Mouse (Mus musculus): Measurements from ENCODE around the gene Mettl1. TPM values are rescaled to one million over a fixed set of nuclear protein-coding genes. Genes with fewer than 3 reads are reported as not detected.
"Not testable (repeated sequence)": the region's sequence is repeated elsewhere in the genome, so short reads cannot be mapped to it uniquely, and the experiment has no call there.

Gene Mettl1
- total RNA-seq, 2 experiments from 2014 or later = 20.5 to 23.2 TPM

- DNase-seq (ENCODE audit: low spot score in 2 of 2) = no peak
Observed at GRCm38 (mm10) chr10:127066519-127067018, 25.4 kb downstream of the Mettl1 start.

DNA sequence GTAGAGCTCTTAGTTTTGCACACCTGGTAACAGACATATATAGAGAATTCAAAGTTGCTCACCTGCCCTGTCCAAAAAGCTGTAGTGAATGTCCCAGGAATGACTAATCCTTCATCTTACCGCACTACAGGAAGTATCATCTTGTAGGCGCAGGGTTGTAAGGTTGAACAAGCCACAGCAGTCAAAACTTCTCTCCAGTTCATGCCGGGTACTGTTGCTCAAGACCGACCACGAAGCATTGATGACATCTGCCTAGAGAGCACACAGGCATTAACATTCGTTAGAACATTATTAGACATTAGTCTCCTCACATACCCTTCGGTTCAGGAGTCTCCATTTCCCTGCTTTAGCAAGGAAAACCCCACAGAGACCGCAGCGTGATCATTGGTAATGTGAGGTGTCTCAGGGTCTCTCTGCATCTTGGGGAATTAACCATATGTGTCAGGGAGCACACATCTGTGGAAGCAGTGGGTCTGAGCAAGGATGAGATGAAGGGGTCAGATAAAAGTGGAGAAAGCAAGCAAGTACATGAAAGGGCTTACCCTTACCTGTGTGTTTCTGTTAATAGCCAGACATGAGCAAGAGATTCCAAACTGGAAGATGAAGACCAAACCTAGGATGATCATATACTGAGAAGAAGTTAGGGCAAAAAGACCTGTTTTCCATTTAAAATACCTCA, 27.3 kb downstream of the Mettl1 start:
- no peak for DNase-seq (ENCODE audit: low spot score in 2 of 2)

- DNase-seq (ENCODE audit: low spot score in 2 of 2) = peak in 1 of 2 experiments; percentile 2
Observed at GRCm38 (mm10) chr10:127069281-127070189, 28.3 kb downstream of the Mettl1 start.

DNA sequence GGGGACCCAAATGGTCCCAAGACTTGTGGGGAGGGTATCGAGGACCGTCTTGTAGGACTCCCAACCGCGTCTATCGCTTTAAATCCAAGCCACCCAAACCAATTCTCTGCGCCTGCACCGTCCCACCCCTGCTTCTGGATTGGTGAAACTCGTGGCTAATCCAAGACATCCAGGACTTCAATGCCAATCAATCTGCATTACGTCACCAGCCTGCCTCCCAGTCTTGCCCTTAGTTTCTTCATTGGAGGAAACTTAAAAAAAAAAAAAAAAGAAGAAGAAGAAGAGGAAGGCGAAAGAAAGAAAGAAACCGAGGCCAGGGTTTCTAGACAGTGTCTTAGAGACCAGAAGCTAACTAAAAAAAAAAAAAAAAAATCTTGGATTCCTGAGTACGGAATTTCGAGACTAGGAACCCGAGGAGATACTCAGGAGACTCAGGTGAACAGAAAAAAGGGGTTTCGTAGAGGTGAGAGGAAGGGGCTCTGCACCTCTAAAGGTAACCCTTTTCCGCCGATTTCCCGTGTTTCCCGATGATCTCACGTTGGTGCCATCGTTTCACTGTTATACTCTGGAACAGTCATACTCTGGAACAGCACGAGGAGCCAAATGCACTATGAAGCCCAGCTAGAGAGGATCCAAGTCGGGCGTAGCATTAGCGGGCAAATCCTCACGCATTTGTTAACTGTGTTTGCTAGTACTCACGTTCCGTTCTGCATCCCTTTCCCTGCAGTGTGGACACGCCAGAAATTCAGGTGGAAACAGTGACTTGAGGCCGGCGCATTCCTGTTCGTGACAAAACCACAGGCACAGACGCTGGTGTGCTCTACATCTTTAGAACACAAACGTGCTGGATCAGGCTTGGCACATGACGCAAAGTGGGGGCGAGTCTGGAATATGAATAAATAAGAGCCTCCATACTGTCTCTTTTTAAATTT, 29.2 kb downstream of the Mettl1 start, which contains the start of gene Tspan31:
Gene Tspan31 (minus strand): TSS at position 75 of the 932 bp plus-strand sequence.
- DNase-seq (ENCODE audit: low spot score in 2 of 2) = peak; percentile 51 to 77

GRCm38 (mm10) chr10:127071203-127071602, 30.0 kb downstream of the Mettl1 start:
- DNase-seq (ENCODE audit: low spot score in 2 of 2) = no peak

DNA sequence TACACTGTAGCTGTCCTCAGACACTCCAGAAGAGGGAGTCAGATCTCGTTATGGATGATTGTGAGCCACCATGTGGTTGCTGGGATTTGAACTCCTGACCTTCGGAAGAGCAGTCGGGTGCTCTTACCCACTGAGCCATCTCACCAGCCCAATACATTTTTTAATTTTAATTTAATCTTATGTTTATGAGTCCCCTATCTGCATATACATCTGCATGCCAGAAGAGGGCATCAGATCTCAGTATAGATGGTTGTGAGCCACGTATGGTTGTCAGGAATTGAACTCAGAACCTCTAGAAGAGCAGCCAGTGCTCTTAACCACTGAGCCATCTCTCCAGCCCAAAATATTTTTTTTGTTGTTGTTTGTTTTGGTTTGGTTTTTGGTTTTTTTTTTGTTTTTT, 31.1 kb downstream of the Mettl1 start:
- not testable (repeated sequence) for DNase-seq (ENCODE audit: low spot score in 2 of 2)

DNA sequence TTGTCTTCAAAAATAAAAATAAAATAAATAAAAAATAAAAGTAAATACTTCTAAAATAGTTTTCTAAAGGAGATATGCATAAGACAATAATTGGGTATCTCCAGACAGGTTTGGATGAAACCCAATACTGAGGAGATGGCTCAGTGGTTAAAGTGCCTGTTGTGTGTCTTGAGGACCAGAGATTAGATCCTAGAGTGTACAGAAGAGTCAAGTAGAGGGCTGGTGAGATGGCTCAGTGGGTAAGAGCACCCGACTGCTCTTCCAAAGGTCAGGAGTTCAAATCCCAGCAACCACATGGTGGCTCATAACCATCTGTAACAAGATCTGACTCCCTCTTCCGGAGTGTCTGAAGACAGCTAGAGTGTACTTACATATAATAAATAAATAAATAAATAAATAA, 31.8 kb downstream of the Mettl1 start:
- not testable (repeated sequence) for DNase-seq (ENCODE audit: low spot score in 2 of 2)

DNA sequence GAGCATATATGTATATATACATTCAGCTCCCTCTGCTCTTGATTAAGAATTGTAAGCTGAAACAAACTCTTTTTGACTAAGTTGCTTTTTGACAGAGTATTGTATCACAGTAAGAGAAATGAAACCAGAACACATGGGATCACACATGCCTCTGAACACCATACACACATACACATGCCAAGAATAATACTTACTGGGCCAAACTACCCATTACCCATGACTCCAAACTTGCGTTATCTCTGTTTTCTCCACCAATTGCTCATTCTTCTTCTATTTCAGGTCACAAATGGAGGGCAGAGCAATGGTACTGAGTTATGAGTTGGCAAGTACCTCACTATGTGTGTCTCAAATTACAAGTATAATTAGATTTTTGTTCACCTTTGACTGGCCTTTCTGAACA, 32.8 kb downstream of the Mettl1 start:
- no peak for DNase-seq (ENCODE audit: low spot score in 2 of 2)

GRCm38 (mm10) chr10:127075080-127075479, 33.9 kb downstream of the Mettl1 start, which contains the start of gene Agap2:
TSS of gene Agap2 (plus strand) at chr10:127075284.
- DNase-seq (ENCODE audit: low spot score in 2 of 2) = no peak

DNA sequence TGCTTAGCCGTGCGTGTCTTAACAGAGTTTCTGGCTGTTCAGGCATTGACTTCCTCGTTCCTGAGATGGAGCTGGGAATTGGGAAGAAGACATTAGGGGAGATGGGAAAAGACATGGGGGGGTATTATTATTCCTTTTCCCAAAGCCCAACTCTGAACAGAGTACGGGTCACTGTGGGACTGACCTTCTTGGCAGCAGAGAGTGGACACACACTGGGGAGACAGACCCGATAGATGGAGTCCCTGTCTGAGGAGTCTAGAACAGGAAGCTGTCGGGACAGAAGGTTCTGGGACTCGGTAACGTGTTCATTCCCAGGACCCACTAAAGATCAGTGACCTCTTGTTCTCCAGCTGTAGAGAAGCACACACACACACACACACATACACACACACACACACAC, 34.4 kb downstream of the Mettl1 start:
- DNase-seq (ENCODE audit: low spot score in 2 of 2) = no peak

GRCm38 (mm10) chr10:127076082-127076481, 34.9 kb downstream of the Mettl1 start:
- no peak for DNase-seq (ENCODE audit: low spot score in 2 of 2)

DNA sequence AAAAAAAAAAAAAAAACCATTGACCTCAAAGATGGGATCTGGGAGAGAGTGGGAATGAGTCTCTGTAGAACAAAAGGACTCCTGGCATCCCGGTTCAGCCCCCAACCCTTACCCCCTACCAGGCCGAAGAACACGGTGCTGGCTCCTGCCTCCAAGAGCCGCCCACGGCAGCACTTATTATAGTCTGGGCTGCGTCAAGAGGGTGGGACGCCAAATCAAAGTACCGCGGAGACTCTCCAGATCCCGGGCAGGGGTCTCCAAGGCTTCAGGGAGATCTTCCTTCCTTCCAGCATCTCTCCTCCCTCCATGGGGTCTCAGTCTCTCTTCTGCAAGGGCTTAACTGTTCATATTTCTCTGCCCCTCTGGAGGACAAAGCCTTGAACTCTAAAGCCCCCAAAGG, 36.3 kb downstream of the Mettl1 start:
- no peak for DNase-seq (ENCODE audit: low spot score in 2 of 2)

DNA sequence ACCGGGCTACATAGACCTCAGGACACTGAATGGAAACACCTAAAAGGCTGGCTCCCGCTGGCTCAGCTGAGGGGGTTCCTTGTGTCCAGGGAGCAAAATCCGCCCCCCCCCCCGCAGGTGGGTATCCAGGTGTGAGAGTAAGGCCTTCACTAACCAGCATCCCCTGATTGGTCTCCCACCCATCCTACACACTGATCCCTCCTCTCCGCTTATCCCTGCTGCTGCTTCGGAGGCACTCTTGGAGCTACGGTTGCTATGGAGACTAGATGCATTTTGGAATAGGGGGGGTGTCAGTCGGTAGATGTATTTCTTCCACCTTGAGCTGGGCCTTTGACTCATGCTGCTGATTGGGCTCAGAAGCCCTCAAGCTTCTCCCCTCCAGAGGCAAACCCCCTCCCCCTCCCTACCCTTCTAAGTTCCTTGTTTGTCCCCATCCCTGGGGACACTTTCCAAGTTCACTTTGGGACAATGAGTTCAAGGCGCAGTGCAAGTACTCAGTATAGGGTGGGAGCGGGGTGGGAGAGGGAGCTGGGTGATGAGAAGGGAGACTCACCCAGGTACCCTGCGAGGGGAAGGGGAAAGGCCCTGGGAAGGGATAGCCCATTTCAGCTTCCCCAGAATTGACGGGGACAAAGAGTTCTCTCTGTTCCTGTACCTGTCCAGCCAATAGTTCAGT, 36.9 kb downstream of the Mettl1 start:
- DNase-seq (ENCODE audit: low spot score in 2 of 2) = no peak

DNA sequence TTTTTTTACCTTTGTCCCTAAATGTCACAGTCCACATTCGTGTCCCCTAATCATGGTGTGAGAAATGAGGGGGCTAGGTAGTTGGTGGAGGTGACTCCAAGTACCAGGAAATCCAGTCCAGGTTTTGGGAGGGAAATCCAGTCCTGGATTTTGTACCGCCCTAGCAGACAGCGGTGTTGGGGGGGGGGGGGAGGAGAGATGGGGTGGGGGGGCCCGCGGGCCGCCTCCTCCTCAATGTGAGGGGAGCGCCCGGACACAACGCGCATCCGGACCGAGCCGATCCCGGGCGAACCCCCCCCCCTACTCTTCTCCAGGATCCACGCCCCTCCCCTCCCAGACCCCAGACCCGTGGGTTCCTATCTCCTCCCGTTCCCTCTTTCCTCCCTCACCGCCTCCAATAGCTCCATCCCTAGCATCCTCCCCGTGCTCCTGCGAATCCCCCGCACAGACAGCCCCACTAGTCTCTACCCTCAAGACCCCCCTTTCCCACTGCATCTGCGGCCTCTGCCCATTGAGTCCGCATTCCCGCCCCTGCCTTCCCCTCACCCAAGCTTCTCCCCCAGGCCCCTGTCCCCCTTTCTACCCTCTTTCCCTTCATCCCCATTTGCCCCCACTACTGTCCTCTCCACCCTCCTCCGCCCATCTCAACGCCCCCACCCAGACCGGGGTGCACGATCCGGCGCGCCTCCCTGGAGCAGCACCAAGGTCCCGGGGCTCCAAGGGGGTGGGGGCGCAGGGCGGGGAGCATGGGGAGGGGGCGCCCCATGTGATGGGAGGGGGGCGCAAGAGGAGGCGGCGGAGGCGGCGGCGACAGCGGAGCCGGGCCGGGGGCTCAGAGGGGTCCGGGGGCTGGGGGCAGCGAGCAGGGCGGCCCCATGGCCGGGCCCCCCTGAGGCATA, 37.7 kb downstream of the Mettl1 start:
- no peak for DNase-seq (ENCODE audit: low spot score in 2 of 2)

- no peak for DNase-seq (ENCODE audit: low spot score in 2 of 2)
Observed at GRCm38 (mm10) chr10:127079665-127080391, 38.6 kb downstream of the Mettl1 start.

- no peak for DNase-seq (ENCODE audit: low spot score in 2 of 2)
Observed at GRCm38 (mm10) chr10:127080901-127081780, 39.9 kb downstream of the Mettl1 start.

GRCm38 (mm10) chr10:127081996-127082620, 40.9 kb downstream of the Mettl1 start:
- no peak for DNase-seq (ENCODE audit: low spot score in 2 of 2)
